Mouse (Mus musculus): Measurements from ENCODE around the gene Map2k2. TPM values are rescaled to one million over a fixed set of nuclear protein-coding genes. Genes with fewer than 3 reads are reported as not detected.

The Map2k2 gene
- total and polyA plus RNA-seq, 2 experiments from 2014 or later: 204 to 309 TPM

GRCm38 (mm10) chr10:81138131-81138782 is 32.5 kb downstream of the Map2k2 start:
- ATAC-seq: no peak
- Histone ChIP-seq H3K4me1 (ENCODE audit: insufficient read depth, low read length) (peaks cover 25% of the 10 kb centered on the region), H3K27me3 (ENCODE audit: insufficient read depth, low read length) (peaks cover 9% of the 10 kb centered on the region), H3K27ac (peak overlapping the region; percentile 77), H3K9ac (replicated peaks; ENCODE audit: low read length) (peak overlapping the region; percentile 96), H3K4me3 (ENCODE audit: low read length) (peak overlapping the region; percentile 94), H3K9me3 (ENCODE audit: low read length) (no peaks in the 10 kb centered on the region), H3K4me2 (ENCODE audit: low read depth, low read length) (peak overlapping the region; percentile 68), H3K36me3 (ENCODE audit: insufficient read depth, low read length) (no peaks in the 10 kb centered on the region)
- peak; percentile 41 for DNase-seq (ENCODE audit: low spot score)
- no peak for TF ChIP-seq CTCF (IDR thresholded peaks at IDR 0.05; ENCODE audit: low read depth)
- under 1% methylated on average over 22 of the region's 24 CpGs for WGBS

DNA sequence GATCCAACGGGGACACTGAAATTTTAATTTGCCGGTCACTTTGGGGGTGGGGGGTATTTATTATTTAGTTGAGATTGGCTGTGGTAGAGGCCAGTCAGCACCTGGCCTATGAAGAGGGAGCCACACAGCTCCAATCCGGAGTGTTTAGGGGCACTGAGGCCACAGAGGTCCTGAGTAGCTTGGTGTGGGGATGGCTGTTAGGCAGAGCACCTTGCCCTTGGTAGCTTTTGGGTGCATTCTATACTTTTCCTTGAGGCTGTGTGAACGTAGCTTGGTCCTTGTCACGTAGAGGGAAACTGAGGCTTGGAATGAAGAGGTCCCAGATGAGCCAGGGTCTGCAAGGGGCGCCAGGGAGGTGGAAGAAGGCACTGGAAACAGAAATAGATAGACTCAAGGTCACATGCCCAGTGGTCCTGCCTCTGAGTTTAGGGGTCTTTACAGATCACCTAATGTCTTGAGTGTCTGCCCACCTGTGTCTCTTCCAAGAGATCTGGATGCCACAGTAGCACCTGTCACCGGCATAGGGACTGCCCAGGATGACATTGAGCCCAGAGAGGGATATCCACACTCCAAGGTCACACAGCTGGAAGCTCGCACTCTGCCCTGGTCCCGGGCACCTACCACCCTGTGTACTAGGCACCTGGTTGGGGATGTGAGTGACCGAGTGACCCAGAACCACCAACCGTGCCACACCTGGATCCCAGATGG is 33.3 kb downstream of the Map2k2 start:
- no peak for DNase-seq (ENCODE audit: low spot score)
- Histone ChIP-seq H3K9me3 (ENCODE audit: low read length) (no peaks in the 10 kb centered on the region), H3K27me3 (ENCODE audit: insufficient read depth, low read length) (peaks cover 6% of the 10 kb centered on the region), H3K36me3 (ENCODE audit: insufficient read depth, low read length) (peaks cover 3% of the 10 kb centered on the region; the same call in 1 of the 2 replicates), H3K4me2 (ENCODE audit: low read depth, low read length) (peak overlapping the region; percentile 68), H3K9ac (replicated peaks; ENCODE audit: low read length) (peak overlapping the region; percentile 96), H3K4me1 (ENCODE audit: insufficient read depth, low read length) (peaks cover 25% of the 10 kb centered on the region), H3K27ac (peak overlapping the region; percentile 77), H3K4me3 (ENCODE audit: low read length) (peak overlapping the region; percentile 94)
- TF ChIP-seq CTCF (IDR thresholded peaks at IDR 0.05; ENCODE audit: low read depth): no peak
- ATAC-seq: no peak
- WGBS: 58% methylated on average over 11 of the region's 11 CpGs

- ATAC-seq (no peak), DNase-seq (ENCODE audit: low spot score) (no peak)
- Histone ChIP-seq H3K4me1 (ENCODE audit: insufficient read depth, low read length) (peaks cover 25% of the 10 kb centered on the region), H3K36me3 (ENCODE audit: insufficient read depth, low read length) (peaks cover 8% of the 10 kb centered on the region), H3K4me3 (ENCODE audit: low read length) (0 out of 2 replicates have a peak overlapping the region, but pooled peaks have one; percentile 2), H3K27me3 (ENCODE audit: insufficient read depth, low read length) (peaks cover under 1% of the 10 kb centered on the region), H3K27ac (no peak overlapping the region), H3K9ac (replicated peaks; ENCODE audit: low read length) (peak overlapping the region; percentile 96; the same call in 1 of the 2 replicates), H3K9me3 (ENCODE audit: low read length) (no peaks in the 10 kb centered on the region), H3K4me2 (ENCODE audit: low read depth, low read length) (peak overlapping the region; percentile 68)
- 72% methylated on average over 4 of the region's 4 CpGs for WGBS
- no peak for TF ChIP-seq CTCF (IDR thresholded peaks at IDR 0.05; ENCODE audit: low read depth)
Observed at GRCm38 (mm10) chr10:81139529-81139846, 33.8 kb downstream of the Map2k2 start.

DNA sequence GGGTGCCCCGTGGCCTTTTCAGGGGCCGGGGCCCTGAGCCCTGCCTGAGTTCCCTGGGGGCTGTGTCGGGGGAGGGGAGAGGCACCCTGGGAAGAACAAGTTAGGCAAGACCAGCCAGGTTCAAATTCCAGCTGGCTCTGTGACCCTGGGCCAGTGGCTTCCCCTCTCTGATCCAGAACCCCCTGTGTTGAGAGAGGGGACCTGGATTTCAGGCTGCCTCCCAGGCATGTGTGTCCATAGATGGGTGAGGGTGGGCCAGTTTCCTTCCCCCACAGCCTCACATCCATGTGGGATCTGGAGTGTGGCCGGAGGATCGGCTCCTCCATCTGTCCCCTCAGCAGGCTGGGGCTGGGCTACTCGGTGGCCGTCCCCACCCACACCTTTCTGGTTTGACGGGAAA is 34.3 kb downstream of the Map2k2 start:
- 0 out of 2 replicates have a peak overlapping the region, but pooled peaks have one; percentile 2 for H3K4me3 ChIP-seq (ENCODE audit: low read length)
- peak overlapping the region; percentile 68 for H3K4me2 ChIP-seq (ENCODE audit: low read depth, low read length)
- no peak for ATAC-seq
- no peaks in the 10 kb centered on the region; the same call in 1 of the 2 replicates for H3K27me3 ChIP-seq (ENCODE audit: insufficient read depth, low read length)
- no peaks in the 10 kb centered on the region for H3K9me3 ChIP-seq (ENCODE audit: low read length)
- TF ChIP-seq CTCF (IDR thresholded peaks at IDR 0.05; ENCODE audit: low read depth): no peak
- peaks cover 25% of the 10 kb centered on the region for H3K4me1 ChIP-seq (ENCODE audit: insufficient read depth, low read length)
- H3K27ac ChIP-seq: no peak overlapping the region
- peaks cover 13% of the 10 kb centered on the region for H3K36me3 ChIP-seq (ENCODE audit: insufficient read depth, low read length)
- DNase-seq (ENCODE audit: low spot score): no peak
- WGBS: 30% methylated on average over 8 of the region's 8 CpGs
- H3K9ac ChIP-seq (replicated peaks; ENCODE audit: low read length): 0 out of 2 replicates have a peak overlapping the region, but pooled peaks have one; percentile 96

GRCm38 (mm10) chr10:81140717-81141454 is 35.2 kb downstream of the Map2k2 start:
- H3K27me3 ChIP-seq (ENCODE audit: insufficient read depth, low read length): no peaks in the 10 kb centered on the region
- peaks cover 19% of the 10 kb centered on the region for H3K36me3 ChIP-seq (ENCODE audit: insufficient read depth, low read length)
- H3K4me2 ChIP-seq (ENCODE audit: low read depth, low read length): peak overlapping the region; percentile 68
- ATAC-seq (no peak), DNase-seq (ENCODE audit: low spot score) (no peak)
- peak overlapping the region; percentile 44; the same call in 1 of the 2 replicates for H3K9ac ChIP-seq (replicated peaks; ENCODE audit: low read length)
- peak overlapping the region; percentile 11 for H3K4me3 ChIP-seq (ENCODE audit: low read length)
- 50% methylated on average over 10 of the region's 10 CpGs for WGBS
- H3K4me1 ChIP-seq (ENCODE audit: insufficient read depth, low read length): peaks cover 22% of the 10 kb centered on the region
- 0 out of 2 replicates have a peak overlapping the region, but pooled peaks have one; percentile 1 for H3K27ac ChIP-seq
- TF ChIP-seq CTCF (IDR thresholded peaks at IDR 0.05; ENCODE audit: low read depth): no peak
- H3K9me3 ChIP-seq (ENCODE audit: low read length): no peaks in the 10 kb centered on the region

DNA sequence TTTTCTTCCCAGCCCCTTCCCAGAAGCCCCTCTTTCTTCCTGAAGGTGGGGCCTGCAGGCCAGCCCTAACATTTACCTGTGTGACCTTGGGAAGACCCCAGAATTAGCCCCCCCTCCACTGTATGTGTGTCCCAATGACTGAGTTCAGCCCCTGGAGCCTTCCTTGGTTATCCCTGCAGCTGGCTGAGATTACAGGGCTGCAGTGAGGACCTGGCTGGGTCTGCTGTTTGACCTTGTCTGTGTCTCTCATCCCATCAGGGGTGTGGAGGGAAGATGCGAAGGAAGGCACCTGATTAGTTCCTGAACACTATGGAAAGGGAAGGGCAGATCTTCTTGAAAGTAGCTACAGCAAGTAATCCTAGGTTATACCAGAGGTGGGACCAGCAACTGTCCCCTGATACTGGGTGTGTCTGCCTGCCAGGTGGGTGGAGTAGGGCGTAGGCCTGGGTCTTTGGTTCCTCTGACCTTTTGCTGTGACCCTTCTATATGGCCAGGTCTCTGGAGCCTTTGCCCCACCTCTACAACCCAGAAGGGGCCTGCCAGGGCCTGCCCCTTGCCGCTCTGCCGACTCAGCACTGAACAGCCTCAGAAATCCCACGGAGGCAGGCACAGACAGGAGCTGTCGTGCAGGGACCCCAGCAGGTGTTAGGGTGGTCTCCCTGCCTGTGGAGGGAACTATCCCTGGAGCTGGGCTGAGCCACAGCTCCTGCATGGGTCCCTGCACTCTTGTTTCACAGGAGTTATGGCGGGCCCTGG is 35.9 kb downstream of the Map2k2 start:
- H3K27ac ChIP-seq: no peak overlapping the region
- peak overlapping the region; percentile 44 for H3K9ac ChIP-seq (replicated peaks; ENCODE audit: low read length)
- no peak overlapping the region for H3K4me2 ChIP-seq (ENCODE audit: low read depth, low read length)
- no peak for TF ChIP-seq CTCF (IDR thresholded peaks at IDR 0.05; ENCODE audit: low read depth)
- H3K4me3 ChIP-seq (ENCODE audit: low read length): no peak overlapping the region
- ATAC-seq (no peak), DNase-seq (ENCODE audit: low spot score) (no peak)
- no peaks in the 10 kb centered on the region for H3K9me3 ChIP-seq (ENCODE audit: low read length)
- H3K27me3 ChIP-seq (ENCODE audit: insufficient read depth, low read length): no peaks in the 10 kb centered on the region
- H3K4me1 ChIP-seq (ENCODE audit: insufficient read depth, low read length): peaks cover 22% of the 10 kb centered on the region
- peaks cover 24% of the 10 kb centered on the region for H3K36me3 ChIP-seq (ENCODE audit: insufficient read depth, low read length)
- 74% methylated on average over 7 of the region's 7 CpGs for WGBS

Data from hindbrain, postnatal 0 days (tissue).